Mouse (Mus musculus) megakaryocyte, embryonic 14.5 days (primary cell): ENCODE measurements around the gene Ell.

ENCODE experiments used
- FLI1 ChIP-seq: IDR thresholded peaks from 2 replicates; pipeline ENCODE4 v1.6.1; 2012; ENCODE audit warnings: low read length, inconsistent platforms, mixed read lengths
- GATA1 ChIP-seq: IDR thresholded peaks from 3 replicates; pipeline ENCODE4 v1.6.1; 2012; ENCODE audit warnings: mixed read lengths, low read length, inconsistent platforms, borderline replicate concordance

DNA sequence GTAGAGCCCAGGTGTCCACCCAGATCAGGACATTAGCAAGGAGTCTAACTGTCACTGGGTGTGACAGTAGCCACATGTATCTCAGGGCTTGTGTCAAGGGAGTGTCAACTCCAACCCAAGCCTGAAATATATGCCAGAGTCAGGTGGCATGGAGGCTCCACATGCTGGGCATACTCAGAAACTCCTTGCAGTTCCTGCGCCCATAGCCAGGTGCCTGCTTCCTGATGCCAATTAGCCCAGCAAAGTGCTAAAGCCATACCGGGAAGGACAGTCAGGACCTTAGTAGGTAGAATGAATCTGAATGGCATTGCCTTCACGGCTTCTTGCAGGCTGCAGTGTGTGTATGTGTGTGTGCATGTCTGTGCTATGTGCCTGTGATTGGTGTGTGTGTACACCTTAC lies 38.0 kb downstream of the Ell start:
- no peak for TF ChIP-seq FLI1
- TF ChIP-seq GATA1, result no peak
